Mouse (Mus musculus): ENCODE results near the gene Hs1bp3. TPM values are rescaled to one million over a fixed set of nuclear protein-coding genes. Genes with fewer than 3 reads are reported as not detected.

Hs1bp3 gene
- total RNA-seq, 2 experiments from 2014 or later = 6.2 to 7.7 TPM

Other genes with a start within 250 kb of the Hs1bp3 start
- gene Ldah, start 105.3 kb upstream of the Hs1bp3 start, total RNA-seq (2021) = 10 to 100 TPM; 10.1 to 13.9 TPM
- gene Gdf7, start 11.5 kb upstream of the Hs1bp3 start, total RNA-seq (2021) = not detected
- 10 to 100 TPM; 80.5 to 82.4 TPM for gene Rhob, start 186.6 kb downstream of the Hs1bp3 start, total RNA-seq (2021)